Mouse (Mus musculus) spleen, postnatal 14 days (tissue): ENCODE data around the gene Vmn1r189.
A peak's percentile ranks its signal among the peaks of the same experiment; 100 is the strongest.
"Not testable (repeated sequence)": the region's sequence is repeated elsewhere in the genome, so short reads cannot be mapped to it uniquely, and the experiment has no call there.

ENCODE experiments used
- DNase-seq, 2 experiments: peaks; one replicate each; pipeline ENCODE4 v3.0.0; 2021 to 2022; ENCODE audit warnings: low spot score in 2 of 2

Vmn1r189 gene

DNA sequence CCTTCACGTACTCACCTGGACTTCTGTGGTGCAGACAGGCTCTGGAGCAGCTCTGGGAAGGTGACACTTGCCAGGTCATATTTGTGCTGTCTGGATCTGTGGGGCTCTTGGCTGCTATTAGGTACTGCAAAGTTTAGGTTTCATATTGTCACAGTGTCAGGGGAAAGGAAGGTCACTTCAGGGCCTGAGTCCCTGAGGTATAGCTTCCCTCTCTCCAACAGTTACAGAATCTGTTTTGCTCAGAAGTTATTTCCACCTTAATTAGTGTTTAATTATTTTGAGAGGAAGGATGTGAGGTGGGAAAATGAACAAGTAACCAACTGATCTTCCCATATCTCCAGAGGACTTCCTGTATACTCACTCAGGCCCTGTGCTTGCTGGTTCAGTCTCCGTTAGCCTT lies at the start of gene Vmn1r189:
Gene Vmn1r189, minus strand, starts transcription at position 101 of the 400 bp plus-strand sequence.
- not testable (repeated sequence) for DNase-seq

DNA sequence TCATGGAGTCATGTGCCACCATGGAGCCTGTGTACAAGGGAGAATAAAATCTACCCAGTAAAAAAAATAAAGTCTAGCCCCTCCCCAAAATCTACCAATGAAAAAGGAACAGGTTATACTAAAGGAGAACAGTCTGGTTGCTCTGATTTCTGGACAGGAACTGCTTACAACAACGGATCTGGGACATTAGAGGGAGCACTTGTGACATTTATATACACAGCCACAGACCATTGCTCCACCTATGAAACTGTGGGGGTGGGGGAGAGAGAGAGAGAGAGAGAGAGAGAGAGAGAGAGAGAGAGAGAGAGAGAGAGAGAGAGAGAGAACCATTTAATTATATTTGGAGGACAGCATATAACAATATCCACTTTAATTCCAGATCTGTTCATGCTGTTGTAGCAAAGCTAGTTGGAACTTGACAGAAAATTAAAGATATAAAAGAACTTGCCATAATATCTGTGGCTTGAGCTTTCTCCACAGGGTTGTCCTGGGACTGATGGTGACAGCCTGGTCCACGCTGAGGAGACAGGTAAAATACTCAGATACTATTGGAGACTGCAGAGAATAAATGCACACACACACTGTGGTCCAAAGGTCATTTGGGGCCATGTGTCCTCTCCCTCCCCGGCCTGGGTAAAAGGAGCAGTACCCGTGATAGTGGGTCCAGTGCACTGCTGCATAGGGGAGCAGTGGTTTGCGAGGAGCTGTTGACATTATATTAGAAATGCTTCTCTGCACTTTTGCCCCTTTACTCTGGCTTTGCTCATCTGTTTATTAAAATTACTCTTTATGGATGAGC lies 31.1 kb upstream of the Vmn1r189 start:
- not testable (repeated sequence) for DNase-seq

DNA sequence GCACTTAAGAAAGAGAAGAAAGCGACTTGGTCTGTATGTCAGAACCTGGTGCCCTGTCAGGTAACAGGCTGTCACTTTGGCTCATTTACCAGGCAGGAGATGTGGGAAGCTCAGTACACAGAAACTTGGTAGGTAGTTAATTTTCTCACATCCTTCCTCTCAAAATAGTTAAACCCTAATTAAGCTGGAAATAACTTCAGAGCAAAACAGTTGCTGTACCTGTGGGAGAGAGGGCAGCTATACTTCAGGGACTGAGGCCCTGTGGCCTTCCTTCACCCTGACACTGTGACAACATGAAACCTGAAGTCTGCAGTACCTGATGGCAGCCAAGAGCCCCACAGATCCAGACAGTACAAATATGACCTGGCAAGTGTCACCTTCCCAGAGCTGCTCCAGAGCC lies 21.5 kb downstream of the Vmn1r189 start, which contains the start of gene Vmn1r188:
Gene Vmn1r188, plus strand, starts transcription at position 301 of the 400 bp plus-strand sequence.
- not testable (repeated sequence) for DNase-seq

DNA sequence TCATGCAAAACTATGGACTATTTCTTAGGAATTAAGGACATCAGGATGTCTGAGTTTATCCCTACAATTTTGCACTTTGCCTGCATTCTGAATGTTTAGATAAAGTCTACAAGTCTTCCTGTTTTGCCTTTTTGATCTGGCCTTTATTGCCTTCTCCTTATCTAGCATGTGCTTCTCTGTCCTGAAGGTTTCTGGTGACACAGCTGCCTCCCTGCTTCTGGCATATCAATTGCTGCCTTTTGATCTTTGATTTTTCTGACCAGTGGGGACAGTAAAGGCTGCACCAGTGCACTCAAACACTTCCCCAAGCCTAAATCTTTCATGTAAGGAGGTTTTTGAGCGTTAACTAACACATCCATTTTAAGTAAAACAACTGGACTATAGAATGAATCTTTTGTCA lies 42.2 kb downstream of the Vmn1r189 start:
- no peak for DNase-seq

DNA sequence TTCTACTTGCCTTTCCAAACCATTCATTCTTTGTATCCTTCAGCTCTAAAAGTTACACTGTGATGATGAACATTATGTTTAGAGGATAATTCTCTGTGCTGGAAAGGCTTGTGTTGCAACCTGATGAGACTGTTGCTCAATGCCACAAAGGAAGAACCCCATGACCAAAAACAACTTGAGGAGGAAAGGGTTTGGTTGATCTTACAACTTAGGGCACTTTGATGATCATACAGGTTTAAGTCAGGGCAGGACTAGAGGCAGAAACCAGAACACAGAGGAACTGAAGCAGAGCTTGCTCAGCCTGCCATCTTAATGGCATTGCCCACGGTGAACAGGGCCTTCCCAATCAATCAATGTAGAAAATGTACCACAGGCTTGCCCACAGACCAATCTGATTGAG lies 44.2 kb downstream of the Vmn1r189 start:
- no peak for DNase-seq

DNA sequence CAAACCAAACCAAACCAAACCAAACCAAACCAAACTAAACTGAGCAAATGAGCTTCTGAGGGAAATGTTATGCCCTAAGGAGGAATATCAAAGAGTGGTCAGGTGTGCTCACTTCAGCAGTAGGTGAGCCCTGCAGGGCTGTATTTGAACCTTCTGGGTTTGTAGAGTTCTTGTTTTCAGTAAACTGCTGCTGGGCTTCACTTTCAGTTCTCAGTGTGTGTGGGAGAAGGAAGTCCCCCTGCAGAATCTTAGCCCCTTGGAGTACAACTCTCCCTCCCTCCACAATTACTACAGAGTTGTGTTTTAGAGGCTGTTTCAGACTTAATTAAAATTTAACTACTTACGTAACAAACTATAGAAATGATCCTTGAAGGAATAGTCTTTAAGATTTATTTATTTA lies 51.9 kb downstream of the Vmn1r189 start:
- DNase-seq: no peak

DNA sequence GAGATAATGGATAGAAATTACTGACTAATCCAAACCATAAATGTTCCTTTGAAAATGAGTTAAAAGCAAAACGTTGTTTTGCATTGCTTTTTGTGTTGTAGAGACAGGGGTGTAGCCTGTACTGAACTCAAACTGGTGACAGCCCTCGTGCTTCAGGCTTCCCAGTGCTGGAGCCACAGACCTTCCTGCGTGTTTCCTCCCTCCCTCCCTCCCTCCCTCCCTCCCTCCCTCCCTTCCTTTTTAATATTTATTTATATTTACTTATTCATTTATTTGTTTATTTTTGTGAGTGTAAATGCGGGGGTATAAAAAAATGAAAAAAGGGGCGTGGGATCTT lies 54.1 kb downstream of the Vmn1r189 start:
- no peak for DNase-seq

DNA sequence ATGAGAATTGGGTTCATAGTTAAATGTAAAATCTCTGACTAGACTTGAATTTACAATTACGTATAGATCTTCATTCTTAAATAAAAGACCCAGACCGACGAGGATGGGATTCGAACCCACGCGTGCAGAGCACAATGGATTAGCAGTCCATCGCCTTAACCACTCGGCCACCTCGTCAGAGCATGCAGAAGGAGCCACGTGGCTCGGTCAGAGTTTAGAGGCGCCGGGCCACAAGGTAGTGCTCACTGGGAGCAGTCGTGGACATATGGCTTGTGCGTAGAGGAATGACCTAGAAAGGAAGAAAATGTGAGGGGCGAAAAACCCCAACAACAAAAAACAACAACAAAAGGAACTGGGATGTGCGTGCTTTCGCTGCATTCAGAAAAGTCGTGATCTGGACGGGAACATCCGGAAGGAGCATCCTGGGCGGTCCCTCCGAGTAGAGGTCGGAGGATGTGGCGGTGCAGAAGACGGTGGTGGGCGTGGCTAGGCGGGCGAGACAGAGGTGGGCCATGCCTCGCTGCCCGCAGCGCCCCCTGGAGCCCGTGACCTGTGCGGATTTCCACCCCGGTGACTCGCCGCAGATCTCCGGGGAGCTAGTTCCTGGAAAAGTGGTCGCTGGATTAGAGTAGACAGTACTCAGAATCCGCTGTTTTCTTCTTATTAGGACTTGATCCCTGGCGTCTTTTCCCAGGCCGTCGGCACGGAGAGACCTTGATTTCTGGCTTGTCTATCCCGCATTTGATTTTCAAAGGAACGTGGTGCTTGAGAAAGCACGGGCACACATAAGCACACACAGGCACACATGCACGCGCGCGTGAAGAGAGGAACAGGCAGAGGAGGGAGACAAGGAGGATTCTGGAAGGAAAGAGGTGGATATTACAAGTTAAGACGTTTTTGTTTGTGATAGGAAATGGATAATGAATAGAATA lies 54.8 kb downstream of the Vmn1r189 start:
- DNase-seq: peak; percentile 84 to 89
